Mouse (Mus musculus) left cerebral cortex, adult 2 months (tissue): ENCODE data around the gene Atrnl1. TPM values are rescaled to one million over a fixed set of nuclear protein-coding genes. Genes with fewer than 3 reads are reported as not detected.

Experiments used
- DNase-seq, 2 experiments: peaks; one replicate each; pipeline ENCODE4 v3.0.0; 2021 to 2022; ENCODE audit warnings: low spot score in 2 of 2, mixed read lengths in 1 of 2; ENCODE audit errors: extremely low spot score in 1 of 2
- H3K27ac ChIP-seq: fragments of 200-600 bp; 2 replicates; pipeline ENCODE4 v1.8.1; 2022
- H3K4me3 ChIP-seq: fragments of 200-600 bp; 2 replicates; pipeline ENCODE4 v1.8.1; 2022
- CTCF ChIP-seq: fragments of 200-600 bp; IDR thresholded peaks from 2 replicates; pipeline ENCODE4 v1.8.1; 2022; ENCODE audit warnings: antibody characterized with exemption, mild to moderate bottlenecking, moderate library complexity
- intact Hi-C: fragments of 180-260 bp; cut with DNase I; formaldehyde crosslinking; loops from one replicate; pipeline ENCODE4 v1.15.1; 2025
- total RNA-seq, 2 experiments: library from RNA; stranded (reverse); gene quantifications; 2 replicates each; pipeline ENCODE4 v1.2.3; 2021

The Atrnl1 gene
- total RNA-seq, 2 experiments from 2014 or later: 104 to 106 TPM

DNA sequence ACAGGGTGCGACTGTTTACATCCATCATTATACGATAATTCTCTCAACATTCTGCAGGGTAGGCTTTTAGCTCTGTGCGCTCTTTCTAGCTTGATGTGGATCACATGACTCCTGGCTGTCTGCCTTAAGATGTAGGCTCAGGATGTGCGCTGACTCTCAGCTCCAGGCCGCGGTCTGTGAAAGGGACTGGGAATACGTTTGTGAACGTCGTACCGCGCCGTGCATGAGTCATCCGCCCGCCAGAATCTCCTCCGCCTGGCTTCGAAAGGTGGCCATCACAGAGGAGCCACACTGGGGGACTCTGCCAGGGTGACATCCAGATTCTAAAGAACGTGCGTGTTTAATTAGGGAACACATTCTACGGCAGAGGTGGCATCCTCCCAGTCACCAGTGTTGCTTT lies 471.9 kb downstream of the Atrnl1 start:
- DNase-seq: peak in 1 of 2 experiments; percentile 51
- Histone ChIP-seq H3K27ac (no peak overlapping the region), H3K4me3 (no peak overlapping the region)
- intact Hi-C loops: no loop called here
- no peak for TF ChIP-seq CTCF

DNA sequence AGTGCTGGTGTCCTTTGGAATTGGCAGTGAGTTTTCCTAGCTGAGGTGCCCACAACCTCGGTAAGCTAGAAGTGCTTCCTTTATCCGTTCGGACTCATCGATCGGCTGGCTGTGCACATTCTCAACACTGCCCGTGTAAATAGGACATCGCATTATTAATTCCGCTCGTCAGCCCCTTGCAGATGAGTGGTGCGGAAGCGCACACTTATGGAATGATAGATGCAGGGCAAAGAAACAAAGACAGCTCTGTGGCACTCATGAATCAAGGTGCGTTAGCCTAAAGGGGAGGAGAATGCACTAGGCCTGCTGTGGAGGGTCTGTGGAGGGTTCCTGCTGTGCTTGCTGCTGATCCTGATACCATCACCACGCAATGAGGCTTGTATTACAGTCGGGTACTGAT lies 474.0 kb downstream of the Atrnl1 start:
- intact Hi-C loops: no loop called here
- no peak overlapping the region for H3K27ac ChIP-seq
- no peak overlapping the region for H3K4me3 ChIP-seq
- DNase-seq: no peak
- no peak for TF ChIP-seq CTCF

DNA sequence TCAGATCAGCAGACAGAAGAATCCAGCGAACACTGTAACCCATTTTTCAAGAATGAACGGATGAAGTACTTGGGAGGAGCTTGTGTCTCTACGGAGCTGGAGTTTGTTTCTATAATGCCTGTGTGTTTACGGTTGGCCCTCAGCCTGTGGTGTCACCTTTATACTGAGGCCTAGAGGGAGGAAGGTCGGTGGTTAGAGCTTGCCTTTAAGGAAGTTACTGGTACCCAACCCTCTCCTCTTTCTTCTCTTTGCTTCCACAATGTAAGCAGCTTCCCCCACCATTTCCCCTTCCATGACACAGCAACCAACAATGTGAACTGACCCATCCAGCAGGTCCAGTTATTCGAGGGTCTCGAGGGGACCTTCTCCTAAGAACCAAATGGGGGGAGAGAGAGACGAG lies 475.9 kb downstream of the Atrnl1 start:
- Histone ChIP-seq H3K4me3 (no peak overlapping the region), H3K27ac (no peak overlapping the region)
- DNase-seq: no peak
- TF ChIP-seq CTCF: no peak
- intact Hi-C loops: no loop called here

DNA sequence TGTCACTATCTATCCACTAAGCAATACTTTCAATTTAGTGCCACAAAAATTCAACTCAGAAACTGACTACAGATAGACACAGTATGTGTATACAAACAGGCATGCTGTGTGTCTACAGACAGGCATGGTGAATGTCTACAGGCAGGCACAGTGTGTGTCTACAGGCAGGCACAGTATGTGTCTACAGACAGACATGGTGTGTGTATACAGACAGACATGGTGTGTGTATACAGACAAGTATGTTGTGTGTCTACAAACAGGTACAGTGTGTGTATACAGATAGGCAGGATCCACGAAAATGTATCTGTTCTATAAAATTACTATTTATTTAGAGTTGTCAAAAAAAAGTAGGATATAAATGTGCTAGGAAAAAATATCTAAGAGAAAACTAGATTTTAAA lies 477.1 kb downstream of the Atrnl1 start:
- no peak overlapping the region for H3K27ac ChIP-seq
- DNase-seq: no peak
- TF ChIP-seq CTCF: no peak
- intact Hi-C loops: no loop called here
- no peak overlapping the region for H3K4me3 ChIP-seq

DNA sequence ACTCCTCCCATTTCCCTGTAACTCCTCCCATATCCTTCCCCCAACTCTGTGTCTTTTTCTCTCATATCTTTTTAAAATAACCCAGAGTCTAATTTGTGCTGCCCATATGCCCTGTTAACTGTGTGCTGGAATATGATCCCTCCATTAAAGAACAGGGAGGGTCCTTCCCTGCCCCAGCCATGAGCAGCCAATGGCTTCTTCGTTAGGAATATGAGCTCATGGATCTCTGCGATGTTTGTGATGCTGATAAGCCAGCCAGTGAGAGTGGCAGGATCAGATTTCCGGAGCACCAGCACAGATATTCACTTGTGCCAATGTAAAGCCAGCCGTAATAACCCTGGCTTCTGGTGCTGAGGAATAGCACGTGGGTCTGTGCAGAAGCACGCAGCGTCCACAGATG lies 477.6 kb downstream of the Atrnl1 start:
- DNase-seq: no peak
- Histone ChIP-seq H3K27ac (no peak overlapping the region), H3K4me3 (no peak overlapping the region)
- intact Hi-C loops: no loop called here
- no peak for TF ChIP-seq CTCF

DNA sequence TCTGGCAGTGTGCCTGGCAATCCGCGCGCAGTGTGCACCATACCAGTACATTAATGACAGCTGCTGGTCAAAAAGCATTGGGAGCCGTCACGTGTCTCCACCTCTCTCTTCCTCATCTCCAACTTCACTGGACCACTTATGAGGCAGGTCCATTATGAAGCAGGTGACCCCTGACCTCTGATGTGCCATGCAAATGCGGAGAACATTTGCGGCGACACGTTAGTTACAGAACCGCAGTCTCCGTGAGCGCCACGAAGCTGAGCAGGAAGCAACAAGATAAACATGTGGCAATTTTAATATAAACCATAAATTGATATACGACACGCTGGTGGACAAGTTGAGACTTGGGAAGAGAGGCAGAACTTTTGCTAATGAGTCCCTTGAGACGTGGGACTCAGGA lies 481.1 kb downstream of the Atrnl1 start:
- H3K4me3 ChIP-seq: no peak overlapping the region
- intact Hi-C loops: no loop called here
- no peak overlapping the region for H3K27ac ChIP-seq
- no peak for TF ChIP-seq CTCF
- no peak for DNase-seq

DNA sequence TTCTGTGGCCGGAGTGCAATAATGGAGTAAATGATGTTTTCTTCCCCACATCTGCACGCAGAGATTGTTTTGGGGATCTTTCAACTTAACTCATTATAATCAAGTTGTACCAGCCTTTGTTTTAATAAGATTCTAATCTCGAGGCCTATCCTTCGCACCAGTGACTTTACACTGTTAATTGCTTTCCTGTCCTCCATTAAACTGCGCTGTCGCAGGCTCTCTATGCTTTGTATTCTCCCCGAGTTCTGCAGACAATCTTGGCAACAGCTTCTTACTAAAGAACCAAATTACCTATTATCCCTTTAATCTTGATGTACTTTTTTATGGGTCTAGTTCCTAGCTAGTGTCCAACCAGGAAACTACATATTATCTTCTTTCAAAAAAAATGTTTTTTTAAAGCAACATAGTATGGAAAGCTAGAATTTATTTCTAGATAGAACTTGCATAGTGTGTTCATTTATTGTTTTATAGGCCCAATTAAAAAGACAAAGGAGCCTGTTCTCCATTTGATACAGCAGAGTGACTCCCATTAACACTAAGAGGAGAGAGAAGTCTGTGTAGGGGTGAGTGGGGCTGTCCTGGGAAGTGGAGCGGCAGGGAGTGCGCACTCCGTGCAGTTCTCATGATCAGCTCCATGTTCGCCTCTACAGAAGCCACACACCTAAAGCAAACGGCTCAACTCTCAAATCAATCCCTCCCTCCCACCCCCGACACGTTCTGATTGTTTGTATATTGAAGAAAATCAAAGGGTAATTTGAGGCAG lies 484.1 kb downstream of the Atrnl1 start:
- TF ChIP-seq CTCF: no peak
- no peak for DNase-seq
- H3K4me3 ChIP-seq: no peak overlapping the region
- H3K27ac ChIP-seq: no peak overlapping the region
- intact Hi-C loops: no loop called here

DNA sequence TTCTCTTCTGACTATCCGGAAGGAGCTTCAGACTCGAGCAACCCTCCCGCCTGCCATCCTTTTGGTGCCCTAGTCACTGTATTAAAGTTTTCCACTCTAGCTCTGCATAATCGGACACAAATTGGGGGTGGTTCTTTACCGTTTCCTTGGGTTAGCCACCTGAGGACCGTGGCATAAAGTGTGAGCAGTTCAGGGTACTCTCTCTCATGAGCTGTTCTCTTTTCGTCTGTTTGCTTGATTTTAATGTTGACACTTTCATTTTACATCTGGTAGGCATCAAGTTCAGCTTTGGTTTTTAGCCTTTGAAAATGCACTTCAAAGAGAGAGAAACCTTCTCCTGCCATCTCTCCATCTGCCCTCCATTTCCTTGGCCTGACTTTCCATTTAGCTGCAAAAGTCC lies 484.9 kb downstream of the Atrnl1 start:
- no peak overlapping the region for H3K27ac ChIP-seq
- no peak for DNase-seq
- no peak for TF ChIP-seq CTCF
- no peak overlapping the region for H3K4me3 ChIP-seq
- intact Hi-C loops: no loop called here

DNA sequence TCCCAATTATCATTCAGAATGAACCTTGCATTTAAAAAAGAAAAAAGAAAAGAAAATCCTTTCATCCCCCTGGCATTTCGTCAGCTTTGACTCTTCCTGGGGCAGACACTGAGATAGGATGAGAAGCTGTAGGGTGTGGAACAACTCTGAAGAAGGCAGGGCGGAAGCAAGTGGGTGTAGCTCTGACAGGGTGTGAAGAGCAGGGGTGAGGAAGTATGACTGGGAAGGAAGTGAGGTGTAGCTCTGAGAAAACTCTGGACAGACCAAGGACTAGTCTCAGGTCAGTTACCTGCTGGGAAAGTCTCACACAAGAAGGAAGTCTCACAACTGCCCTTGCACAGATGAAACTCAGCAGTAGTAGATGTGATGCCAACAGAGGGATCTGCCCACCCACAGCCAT lies 486.4 kb downstream of the Atrnl1 start:
- H3K27ac ChIP-seq: no peak overlapping the region
- intact Hi-C loops: no loop called here
- no peak for DNase-seq
- no peak for TF ChIP-seq CTCF
- H3K4me3 ChIP-seq: no peak overlapping the region

DNA sequence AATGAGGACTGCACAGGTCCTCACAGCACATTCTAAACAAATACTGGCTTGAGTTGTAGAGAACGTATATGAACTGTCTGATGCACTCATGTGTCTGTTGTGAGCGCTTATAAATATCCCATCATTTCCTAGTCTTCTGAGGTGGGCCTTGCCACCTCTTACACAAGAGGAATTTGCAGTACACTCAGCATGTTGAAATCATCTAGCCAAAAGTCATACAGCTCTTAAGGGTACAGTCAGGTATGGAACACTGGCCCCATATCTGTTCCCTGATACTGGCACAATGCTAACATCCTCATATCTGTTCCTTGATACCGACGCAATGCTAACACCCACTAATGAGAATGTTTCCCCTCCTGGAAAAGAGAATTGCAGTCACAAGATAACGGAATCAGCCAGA lies 488.7 kb downstream of the Atrnl1 start:
- intact Hi-C loops: no loop called here
- Histone ChIP-seq H3K27ac (no peak overlapping the region), H3K4me3 (no peak overlapping the region)
- no peak for TF ChIP-seq CTCF
- no peak for DNase-seq

DNA sequence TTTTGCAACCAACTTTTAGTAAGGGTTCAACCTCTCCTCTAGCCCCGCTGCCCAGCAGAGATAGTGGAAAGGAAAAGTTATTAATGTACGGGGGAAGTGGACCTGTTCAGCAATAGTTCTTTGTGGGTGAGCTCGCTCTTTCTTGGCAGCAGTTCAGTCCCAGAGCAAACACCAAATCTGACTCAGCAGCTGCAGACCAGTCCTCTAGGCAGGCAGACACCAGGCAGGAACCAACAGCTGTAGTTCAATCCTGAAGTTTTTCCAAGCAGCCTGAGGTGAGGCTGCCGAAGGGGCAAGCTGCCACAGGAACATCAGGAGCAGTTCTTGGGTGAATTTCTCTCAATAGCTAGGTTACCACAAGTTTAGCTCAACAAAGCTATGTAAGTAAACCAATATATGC lies 489.5 kb downstream of the Atrnl1 start:
- Histone ChIP-seq H3K4me3 (no peak overlapping the region), H3K27ac (no peak overlapping the region)
- no peak for DNase-seq
- no peak for TF ChIP-seq CTCF
- intact Hi-C loops: no loop called here

DNA sequence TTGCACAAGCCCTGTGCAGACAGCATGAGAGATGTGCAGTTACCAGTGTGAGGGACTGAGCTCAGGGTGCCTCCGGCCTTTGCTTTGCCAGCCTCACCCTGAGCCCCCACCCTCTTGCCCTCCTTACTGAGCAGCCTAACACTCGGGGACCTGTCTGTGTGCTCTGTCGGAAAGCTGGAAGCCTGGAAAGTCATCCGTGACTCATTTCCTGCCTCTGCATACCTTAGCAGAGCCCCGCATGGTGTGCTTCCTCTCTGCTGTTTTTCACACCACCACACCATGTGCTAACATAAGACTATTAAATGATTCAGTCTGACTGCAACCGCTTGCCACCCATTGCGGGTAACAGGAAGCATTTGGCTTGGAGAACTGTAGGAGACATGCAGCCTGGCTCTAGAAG lies 493.7 kb downstream of the Atrnl1 start:
- Histone ChIP-seq H3K27ac (no peak overlapping the region), H3K4me3 (no peak overlapping the region)
- intact Hi-C loops: no loop called here
- TF ChIP-seq CTCF: no peak
- peak; percentile 37 to 39 for DNase-seq

DNA sequence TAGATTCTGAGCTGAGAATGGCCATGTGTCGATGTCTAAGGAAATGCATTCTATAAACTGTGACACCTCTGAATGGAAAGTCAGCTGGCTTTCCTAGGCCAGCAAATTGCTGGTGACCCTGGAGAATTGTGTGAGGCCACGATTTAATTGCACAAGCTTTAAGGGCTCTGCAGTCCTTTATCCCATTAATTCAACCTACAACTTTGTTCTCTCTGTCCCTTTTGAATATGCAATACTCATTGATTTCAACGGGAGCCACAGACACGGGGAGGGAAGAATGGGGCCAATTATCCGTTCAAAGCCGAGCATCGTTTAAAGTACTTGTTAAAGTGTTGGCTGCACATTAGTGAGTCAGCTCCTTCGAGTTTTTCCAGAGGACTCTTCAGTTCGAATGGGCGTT lies 496.8 kb downstream of the Atrnl1 start:
- intact Hi-C loops: no loop called here
- TF ChIP-seq CTCF: no peak
- DNase-seq: no peak
- Histone ChIP-seq H3K4me3 (no peak overlapping the region), H3K27ac (no peak overlapping the region)
